In genomic region chr14:50903973-50904827, GRCm38 (mm10) we compare ENCODE assay signal across 9 mouse cellular contexts. TPM values are rescaled to one million over a fixed set of nuclear protein-coding genes. Genes with fewer than 3 reads are reported as not detected.
A peak's percentile ranks its signal among the peaks of the same experiment; 100 is the strongest.
DNase-seq lines count a peak whose midpoint lies in the region; ATAC-seq and TF ChIP-seq lines count a peak whose summit lies in the region.
"Had no signal": no experiment of that assay in that cellular context is flagged by ENCODE, and none has a peak within 500 bp of the region (broad histone marks: within the 10 kb centered on the region; RNA-seq: fewer than 3 reads in every experiment).

No protein-coding gene starts in this region.

- no peaks in the 10 kb centered on the region for H3K79me2 ChIP-seq in heart, adult 2 months (replicated peaks; ENCODE audit: control insufficient read depth, insufficient read depth, low read length)

- no peak overlapping the region for H3K27ac ChIP-seq in heart, adult 2 months
- H3K27ac ChIP-seq in forebrain, embryonic 10.5 days: peak overlapping the region; percentile 78
- H3K27ac ChIP-seq in hindbrain, embryonic 15.5 days (replicated peaks): peak overlapping the region; percentile 65
- H3K27ac ChIP-seq in liver, embryonic 13.5 days: no peak overlapping the region

- H3K4me2 ChIP-seq in hindbrain, embryonic 15.5 days: peak overlapping the region; percentile 75
- peak overlapping the region; percentile 77 for H3K4me2 ChIP-seq in liver, embryonic 13.5 days

- peak; percentile 91 for ATAC-seq in hindbrain, embryonic 15.5 days (ENCODE audit: low FRiP score, low read depth)
- ATAC-seq in liver, embryonic 13.5 days (ENCODE audit: low read depth): peak; percentile 78
- ATAC-seq in activated CD4-positive, CD25-positive, alpha-beta regulatory T cell, adult 4 months: no peak

- H3K36me3 ChIP-seq in heart, adult 2 months (ENCODE audit: control insufficient read depth, insufficient read depth, low read length): no peaks in the 10 kb centered on the region
- H3K36me3 ChIP-seq in forebrain, embryonic 10.5 days (replicated peaks): no peaks in the 10 kb centered on the region
- H3K36me3 ChIP-seq in hindbrain, embryonic 15.5 days: no peaks in the 10 kb centered on the region
- H3K36me3 ChIP-seq in liver, embryonic 13.5 days: no peaks in the 10 kb centered on the region

- no peaks in the 10 kb centered on the region for H3K9me3 ChIP-seq in forebrain, embryonic 10.5 days
- no peaks in the 10 kb centered on the region for H3K9me3 ChIP-seq in hindbrain, embryonic 15.5 days
- no peaks in the 10 kb centered on the region for H3K9me3 ChIP-seq in liver, embryonic 13.5 days (replicated peaks)

- no peaks in the 10 kb centered on the region for H3K27me3 ChIP-seq in heart, adult 2 months (ENCODE audit: control insufficient read depth, insufficient read depth, low read length)
- H3K27me3 ChIP-seq in forebrain, embryonic 10.5 days (ENCODE audit: poor library complexity, severe bottlenecking): no peaks in the 10 kb centered on the region
- no peaks in the 10 kb centered on the region for H3K27me3 ChIP-seq in hindbrain, embryonic 15.5 days
- no peaks in the 10 kb centered on the region for H3K27me3 ChIP-seq in liver, embryonic 13.5 days
- H3K27me3 ChIP-seq: CH12.LX had no signal

- intact Hi-C loops in heart, adult 2 months (cut with DNase I): no loop called here

- TF ChIP-seq EP300 in heart, adult 2 months (IDR thresholded peaks at IDR 0.05; ENCODE audit: insufficient read depth, low read depth, low read length): no peak

- peak overlapping the region; percentile 21 for H3K9ac ChIP-seq in heart, adult 2 months (ENCODE audit: low read depth, low read length)
- peak overlapping the region; percentile 57 for H3K9ac ChIP-seq in hindbrain, embryonic 15.5 days
- peak overlapping the region; percentile 49; the same call in 1 of the 2 replicates for H3K9ac ChIP-seq in liver, embryonic 13.5 days

- TF ChIP-seq CTCF in heart, adult 2 months (IDR thresholded peaks at IDR 0.05): peak; percentile 60

- peak overlapping the region; percentile 32; the same call in 1 of the 2 replicates for H3K4me3 ChIP-seq in heart, adult 2 months
- peak overlapping the region; percentile 60 for H3K4me3 ChIP-seq in forebrain, embryonic 10.5 days
- peak overlapping the region; percentile 42 for H3K4me3 ChIP-seq in hindbrain, embryonic 15.5 days
- peak overlapping the region; percentile 52 for H3K4me3 ChIP-seq in liver, embryonic 13.5 days (replicated peaks)

- DNase-seq in heart, adult 2 months: peak; percentile 42 to 50
- no peak for DNase-seq in heart, adult 8-10 months (ENCODE audit: low spot score)
- DNase-seq in brain, embryonic 18.5 days (ENCODE audit: low read depth, low spot score): peak; percentile 24
- peak; percentile 69 for DNase-seq in forebrain, embryonic 10.5 days (ENCODE audit: extremely low spot score, low spot score)
- no peak for DNase-seq in liver, embryonic 13.5 days
- peak; percentile 60 for DNase-seq in neural tube, embryonic 10.5 days (ENCODE audit: extremely low spot score, low spot score)

- no peak for TF ChIP-seq POLR2A in heart, adult 2 months (IDR thresholded peaks at IDR 0.05; ENCODE audit: insufficient read depth, low read depth, low read length)

- no peaks in the 10 kb centered on the region for H3K4me1 ChIP-seq in heart, adult 2 months (ENCODE audit: control insufficient read depth, insufficient read depth, low read length)
- peaks cover 9% of the 10 kb centered on the region for H3K4me1 ChIP-seq in forebrain, embryonic 10.5 days
- peaks cover 8% of the 10 kb centered on the region for H3K4me1 ChIP-seq in hindbrain, embryonic 15.5 days (replicated peaks)
- peaks cover 9% of the 10 kb centered on the region for H3K4me1 ChIP-seq in liver, embryonic 13.5 days (replicated peaks)

- 14% methylated on average over 26 of the region's 26 CpGs for WGBS in heart, adult 2 months
- 4% methylated on average over 26 of the region's 26 CpGs for WGBS in forebrain, embryonic 10.5 days
- WGBS in hindbrain, embryonic 15.5 days: 4% methylated on average over 26 of the region's 26 CpGs
- 7% methylated on average over 26 of the region's 26 CpGs for WGBS in liver, embryonic 13.5 days (ENCODE audit: insufficient replicate concordance)

RNA-seq across cellular contexts. Expression of gene Klhl33, which starts 6.9 kb away (rescaled TPM):
- 10 to 100 TPM; 22.3 to 25.8 TPM for total RNA-seq in heart, adult 2 months (2021)
- 14.4 and 26.7 TPM in 2 replicates for polyA plus RNA-seq in heart, adult 2 months (2012; rRNA removed)
- total RNA-seq in heart, adult 8-10 months (2022): 10 to 100 TPM; 13.4 to 33.6 (median 21.6) TPM
- polyA plus RNA-seq in forebrain, embryonic 10.5 days (2016; fragmentation: Nextera tagmentation; extraction: Ambion mirVana): 0.09 and 0.14 TPM in 2 replicates
- polyA plus RNA-seq in hindbrain, embryonic 15.5 days (2015; fragmentation: Nextera tagmentation; extraction: Ambion mirVana): 3.1 and 3.3 TPM in 2 replicates
- polyA plus RNA-seq in liver, embryonic 13.5 days (2015; fragmentation: Nextera tagmentation; extraction: Ambion mirVana): 0.15 and 0.22 TPM in 2 replicates
- under 1 TPM in 1 of 2 experiments, not detected in 1; 0.21 TPM for polyA plus RNA-seq in activated CD4-positive, CD25-positive, alpha-beta regulatory T cell, adult 4 months (2017; shearing (Covaris generic))
- total RNA-seq: CH12.LX had no signal

RNA-seq across cellular contexts. Expression of gene Osgep, which starts 20.5 kb away (rescaled TPM):
- 10 to 100 TPM; 67.8 to 70.5 TPM for total RNA-seq in heart, adult 2 months (2021)
- polyA plus RNA-seq in heart, adult 2 months (2012; rRNA removed): 84.2 and 89.0 TPM in 2 replicates
- 10 to 100 TPM; 53.6 to 75.8 (median 70.5) TPM for total RNA-seq in heart, adult 8-10 months (2022)
- polyA plus RNA-seq in forebrain, embryonic 10.5 days (2016; fragmentation: Nextera tagmentation; extraction: Ambion mirVana): 190 and 197 TPM in 2 replicates
- 110 and 111 TPM in 2 replicates for polyA plus RNA-seq in hindbrain, embryonic 15.5 days (2015; fragmentation: Nextera tagmentation; extraction: Ambion mirVana)
- polyA plus RNA-seq in liver, embryonic 13.5 days (2015; fragmentation: Nextera tagmentation; extraction: Ambion mirVana): 64.9 and 66.3 TPM in 2 replicates
- 100 to 1,000 TPM in 1 of 2 experiments, 10 to 100 TPM in 1; 73.9 to 108 TPM for polyA plus RNA-seq in activated CD4-positive, CD25-positive, alpha-beta regulatory T cell, adult 4 months (2017; shearing (Covaris generic))

RNA-seq across cellular contexts. Expression of gene Apex1, which starts 20.6 kb away (rescaled TPM):
- total RNA-seq in heart, adult 2 months (2021): 10 to 100 TPM; 23.2 to 27.4 TPM
- 18.8 and 31.6 TPM in 2 replicates for polyA plus RNA-seq in heart, adult 2 months (2012; rRNA removed)
- 10 to 100 TPM; 23.1 to 33.8 (median 26.7) TPM for total RNA-seq in heart, adult 8-10 months (2022)
- polyA plus RNA-seq in forebrain, embryonic 10.5 days (2016; fragmentation: Nextera tagmentation; extraction: Ambion mirVana): 503 and 517 TPM in 2 replicates
- 172 and 178 TPM in 2 replicates for polyA plus RNA-seq in hindbrain, embryonic 15.5 days (2015; fragmentation: Nextera tagmentation; extraction: Ambion mirVana)
- polyA plus RNA-seq in liver, embryonic 13.5 days (2015; fragmentation: Nextera tagmentation; extraction: Ambion mirVana): 116 and 131 TPM in 2 replicates
- polyA plus RNA-seq in activated CD4-positive, CD25-positive, alpha-beta regulatory T cell, adult 4 months (2017; shearing (Covaris generic)): 100 to 1,000 TPM in 1 of 2 experiments, 10 to 100 TPM in 1; 72.8 to 108 TPM

RNA-seq across cellular contexts. Expression of gene Pip4p1, which starts 26.5 kb away (rescaled TPM):
- total RNA-seq in heart, adult 2 months (2021): 10 to 100 TPM; 18.6 to 27.8 TPM
- polyA plus RNA-seq in heart, adult 2 months (2012; rRNA removed): 30.5 and 54.4 TPM in 2 replicates
- total RNA-seq in heart, adult 8-10 months (2022): 10 to 100 TPM; 19.3 to 24.5 (median 20.6) TPM
- polyA plus RNA-seq in forebrain, embryonic 10.5 days (2016; fragmentation: Nextera tagmentation; extraction: Ambion mirVana): 44.8 and 45.3 TPM in 2 replicates
- 92.4 and 107 TPM in 2 replicates for polyA plus RNA-seq in hindbrain, embryonic 15.5 days (2015; fragmentation: Nextera tagmentation; extraction: Ambion mirVana)
- 22.7 and 23.2 TPM in 2 replicates for polyA plus RNA-seq in liver, embryonic 13.5 days (2015; fragmentation: Nextera tagmentation; extraction: Ambion mirVana)
- 1 to 10 TPM; 3.6 to 4.1 TPM for polyA plus RNA-seq in activated CD4-positive, CD25-positive, alpha-beta regulatory T cell, adult 4 months (2017; shearing (Covaris generic))

RNA-seq across cellular contexts. Expression of gene Pnp, which starts 26.7 kb away (rescaled TPM):
- total RNA-seq in heart, adult 2 months (2021): 10 to 100 TPM; 14.4 to 18.1 TPM
- polyA plus RNA-seq in heart, adult 2 months (2012; rRNA removed): 17.2 and 25.4 TPM in 2 replicates
- 10 to 100 TPM in 1 of 4 experiments, 1 to 10 TPM in 3; 8.0 to 10.9 (median 9.3) TPM for total RNA-seq in heart, adult 8-10 months (2022)
- polyA plus RNA-seq in forebrain, embryonic 10.5 days (2016; fragmentation: Nextera tagmentation; extraction: Ambion mirVana): 82.4 and 83.6 TPM in 2 replicates
- polyA plus RNA-seq in hindbrain, embryonic 15.5 days (2015; fragmentation: Nextera tagmentation; extraction: Ambion mirVana): 22.1 and 25.5 TPM in 2 replicates
- 82.4 and 85.0 TPM in 2 replicates for polyA plus RNA-seq in liver, embryonic 13.5 days (2015; fragmentation: Nextera tagmentation; extraction: Ambion mirVana)
- 10 to 100 TPM; 61.0 to 76.3 TPM for polyA plus RNA-seq in activated CD4-positive, CD25-positive, alpha-beta regulatory T cell, adult 4 months (2017; shearing (Covaris generic))

Comparison
In these comparisons a context has a peak if more than half of its experiments do, and no peak if none do; other contexts are left out.
1. DNase-seq: peak in heart, adult 2 months (2 of 2), brain, embryonic 18.5 days (single experiment), forebrain, embryonic 10.5 days (single experiment) and neural tube, embryonic 10.5 days (single experiment); none in heart, adult 8-10 months (single experiment) and liver, embryonic 13.5 days (single experiment).
2. H3K27ac ChIP-seq: peak in forebrain, embryonic 10.5 days (single experiment) and hindbrain, embryonic 15.5 days (single experiment); none in heart, adult 2 months (single experiment) and liver, embryonic 13.5 days (single experiment).
3. Peak in every context shown above with its lines, with median percentiles within 50 percentile points of each other: H3K4me3 ChIP-seq and H3K9ac ChIP-seq.